Mouse (Mus musculus) hindlimb bud, embryonic 11.5 days (tissue): Measurements from ENCODE around the gene Grk4.

Experiments
- DNase-seq: peaks from one replicate; pipeline ENCODE4 v3.0.0-alpha.2; 2012; ENCODE audit warnings: low read depth, low spot score; ENCODE audit errors: extremely low spot score

Gene Grk4

DNA sequence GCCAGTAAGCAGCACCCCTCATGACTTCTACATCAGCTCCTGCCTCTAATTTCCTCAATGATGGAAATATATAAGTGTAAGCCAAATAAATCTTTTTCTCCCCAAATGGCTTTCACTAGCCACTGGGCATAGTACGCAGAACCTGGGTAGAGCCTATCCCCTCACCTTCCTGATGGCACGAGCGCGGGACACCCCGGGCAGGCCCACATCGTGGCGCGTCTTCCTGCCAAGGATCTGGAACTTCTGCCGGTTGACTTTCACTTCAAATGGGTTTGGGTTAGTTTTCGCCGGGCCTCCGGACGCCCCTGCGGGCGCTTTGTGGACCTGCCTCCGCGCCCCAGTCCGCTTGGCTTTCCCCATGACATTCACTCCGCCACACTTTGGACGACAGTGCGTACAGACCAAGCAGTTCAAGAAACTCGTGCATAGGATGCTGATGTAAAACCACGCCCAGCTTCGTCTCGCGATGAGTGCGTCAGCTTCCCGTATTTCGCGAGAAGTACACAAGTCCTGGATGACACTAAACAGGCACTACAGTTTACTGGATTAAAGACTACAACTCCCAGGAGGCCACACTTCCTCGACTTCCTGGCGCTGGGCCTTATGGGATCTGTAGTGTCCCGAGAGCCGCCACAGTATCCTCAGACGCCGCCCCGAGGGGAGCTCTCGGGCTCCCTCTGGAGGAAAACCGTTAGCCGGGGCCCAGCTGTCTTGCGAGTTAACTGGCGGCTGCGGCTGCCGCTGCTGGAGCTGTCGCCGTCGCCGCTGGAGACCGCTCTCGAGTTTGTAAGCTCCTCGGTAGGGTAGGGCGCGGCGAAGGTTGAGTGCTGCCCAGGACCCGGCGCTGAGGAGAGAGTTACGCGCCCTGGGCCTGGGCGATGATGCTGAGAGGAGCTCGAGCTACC is at the start of gene Grk4, which contains the start of gene Nop14:
TSS of gene Grk4 (plus strand) at position 694 of the 905 bp plus-strand sequence.
TSS of gene Nop14 (minus strand) at position 463 of the 905 bp plus-strand sequence.
- peak; percentile 100 for DNase-seq

DNA sequence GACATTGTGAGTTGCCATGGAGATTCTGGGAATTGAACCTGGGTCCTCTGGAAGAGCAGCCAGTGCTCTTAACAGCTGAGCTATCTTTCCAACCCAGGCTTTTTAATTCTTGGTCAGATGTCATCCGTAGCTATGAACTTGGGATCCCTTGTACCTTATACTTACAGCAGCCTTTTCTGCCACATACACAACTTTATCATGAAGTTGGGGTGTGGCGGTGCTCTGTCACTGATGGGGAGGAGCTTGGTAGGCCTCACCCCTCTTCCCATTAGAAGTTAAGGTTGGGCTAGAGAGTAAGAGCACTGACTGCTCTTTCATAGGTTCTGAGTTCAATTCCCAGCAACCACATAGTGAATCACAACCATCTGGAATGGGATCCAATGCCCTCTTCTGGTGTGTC is 27.2 kb upstream of the Grk4 start:
- no peak for DNase-seq

DNA sequence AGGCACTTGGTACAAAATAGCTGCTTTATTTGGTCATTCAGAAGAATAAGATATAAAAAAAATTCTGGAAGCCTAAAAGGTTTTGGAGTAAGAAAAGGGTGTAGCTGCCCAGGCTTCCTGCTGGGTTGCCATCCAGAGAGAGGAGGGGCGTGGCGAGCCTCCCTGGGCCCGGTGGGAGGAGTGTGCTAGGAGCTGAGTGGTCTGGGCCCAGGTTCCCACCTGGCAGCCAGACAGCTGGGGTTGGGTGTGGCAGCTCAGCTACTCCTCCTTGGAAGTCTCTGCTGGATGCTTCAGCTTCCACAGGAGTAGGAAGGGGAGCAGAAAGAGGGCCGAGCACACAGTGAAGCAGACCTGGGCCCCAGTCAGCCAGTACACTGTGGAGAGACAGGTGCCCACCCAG is 26.5 kb upstream of the Grk4 start:
- no peak for DNase-seq

DNA sequence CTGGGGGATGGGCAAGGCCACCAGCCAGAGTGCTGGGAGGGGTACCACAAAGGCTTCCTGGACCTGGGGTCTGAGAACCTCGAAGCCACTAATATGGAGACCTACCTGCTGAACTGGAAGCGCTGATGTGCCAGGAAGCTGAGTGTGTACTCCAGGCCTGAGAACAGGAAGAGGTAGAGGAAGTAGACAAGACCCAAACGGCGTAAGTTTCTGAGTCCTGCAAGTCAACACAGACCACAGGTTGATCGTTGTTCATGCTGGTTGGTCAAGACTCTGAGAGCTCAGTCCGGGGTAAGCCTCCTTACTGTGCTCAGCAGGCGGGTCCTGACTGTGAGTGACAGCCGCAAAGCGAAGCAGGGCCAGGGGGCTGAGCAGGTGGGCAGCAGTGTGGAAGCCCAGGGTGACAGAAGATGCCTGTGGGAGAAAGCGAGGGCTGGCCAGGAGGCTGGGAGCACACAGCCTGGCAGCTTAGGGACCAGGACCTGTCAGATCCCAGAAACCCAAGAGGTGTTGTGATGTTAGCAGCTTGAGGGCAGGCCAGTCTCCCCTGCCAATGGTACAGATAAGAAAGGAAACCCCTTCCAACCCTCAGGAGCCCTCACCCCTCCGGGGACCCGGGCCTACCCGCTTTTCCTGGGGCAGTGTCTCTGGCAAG is 25.3 kb upstream of the Grk4 start:
- DNase-seq, result no peak

DNA sequence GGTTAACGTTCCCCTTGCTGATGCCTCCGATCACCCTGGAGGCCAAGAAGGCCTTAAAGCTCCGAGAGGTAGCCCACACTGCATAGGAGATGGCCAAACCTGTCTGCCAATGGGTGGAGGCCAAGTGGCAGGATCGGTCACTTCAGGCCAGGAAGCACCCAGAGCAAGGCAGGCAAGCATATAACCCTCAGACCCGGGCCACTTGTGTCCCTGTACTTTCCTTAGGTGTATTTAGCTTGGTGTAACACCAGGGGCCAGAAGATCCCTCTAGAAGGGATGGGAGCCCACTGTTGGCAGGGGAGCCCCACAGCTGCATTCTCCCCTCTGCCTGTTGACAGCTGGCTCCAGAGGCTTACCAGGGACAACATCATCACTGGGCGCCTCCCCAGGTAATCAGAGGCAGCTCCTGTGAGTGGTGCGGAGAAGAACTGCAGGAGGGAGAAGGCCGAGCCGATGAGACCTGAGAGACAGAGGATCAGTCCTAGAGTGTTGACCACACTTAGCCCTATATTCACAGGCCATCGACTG is 24.4 kb upstream of the Grk4 start:
- no peak for DNase-seq

DNA sequence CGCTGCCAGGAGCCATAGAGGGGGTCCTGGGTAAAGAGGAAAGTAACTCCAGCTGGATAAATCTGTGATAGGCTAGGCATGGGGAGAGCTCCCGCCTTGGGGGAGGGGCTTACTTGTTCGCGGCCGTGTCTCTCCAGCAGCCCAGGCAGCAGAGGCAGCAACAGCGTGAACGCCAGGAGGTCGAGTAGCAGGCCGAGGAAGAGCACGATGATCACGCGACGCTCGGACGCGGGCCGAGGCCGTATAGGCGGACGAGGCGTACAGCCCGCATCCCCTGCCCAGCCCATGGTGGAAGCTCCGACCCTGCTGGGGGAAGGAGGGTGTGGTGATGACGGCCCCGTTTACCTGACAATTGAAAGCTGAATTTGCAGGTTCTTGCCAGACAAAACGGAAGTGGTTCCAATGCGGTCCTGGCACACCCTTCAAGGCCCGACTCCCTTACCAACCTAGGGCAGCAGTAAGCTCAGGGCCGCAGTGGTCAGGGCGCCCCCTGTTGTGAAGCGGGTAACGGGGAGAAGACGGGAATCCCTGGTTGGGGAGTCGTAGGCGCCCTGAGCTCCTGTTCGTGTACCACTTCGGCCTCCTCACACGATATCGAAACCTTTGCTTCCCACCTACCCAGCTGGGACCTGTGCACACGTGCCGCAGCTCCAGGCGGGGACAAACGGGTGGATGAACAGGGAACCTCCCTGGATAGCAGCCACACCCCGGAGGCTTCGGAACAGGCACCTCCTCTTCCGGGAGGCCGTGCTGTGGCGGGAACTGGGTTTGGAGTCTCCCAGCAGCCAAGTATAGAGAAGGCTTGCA is 23.5 kb upstream of the Grk4 start, which contains the start of gene Mfsd10:
TSS of gene Mfsd10 (minus strand) at position 732 of the 807 bp plus-strand sequence.
- no peak for DNase-seq

DNA sequence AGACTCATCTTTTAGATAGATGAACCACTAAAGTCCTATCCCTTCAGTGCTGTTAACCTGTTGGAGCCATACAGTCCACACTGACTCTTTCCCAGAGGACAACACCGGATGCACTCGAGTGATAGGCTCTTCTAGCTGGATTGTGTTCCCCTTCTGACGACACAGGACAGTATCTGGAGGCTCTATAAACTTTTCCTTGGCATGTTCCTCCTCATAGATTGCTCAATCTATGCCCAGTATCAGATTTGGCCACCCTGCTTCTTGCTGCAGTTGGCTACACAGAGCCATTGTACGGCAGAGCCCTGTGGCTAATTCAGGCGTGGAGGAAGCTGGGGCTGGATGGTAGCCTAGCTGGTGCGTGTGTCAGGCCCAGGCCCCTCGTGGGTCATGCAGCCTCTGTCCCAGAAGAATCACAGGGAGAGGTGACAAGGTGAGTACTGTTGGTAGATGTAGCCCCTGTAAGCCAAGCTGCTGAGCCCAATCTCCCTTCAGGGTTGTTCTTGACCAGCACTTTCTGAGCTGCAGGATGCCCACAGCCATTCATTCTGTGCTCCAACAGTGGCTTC is 22.5 kb upstream of the Grk4 start:
- no peak for DNase-seq

DNA sequence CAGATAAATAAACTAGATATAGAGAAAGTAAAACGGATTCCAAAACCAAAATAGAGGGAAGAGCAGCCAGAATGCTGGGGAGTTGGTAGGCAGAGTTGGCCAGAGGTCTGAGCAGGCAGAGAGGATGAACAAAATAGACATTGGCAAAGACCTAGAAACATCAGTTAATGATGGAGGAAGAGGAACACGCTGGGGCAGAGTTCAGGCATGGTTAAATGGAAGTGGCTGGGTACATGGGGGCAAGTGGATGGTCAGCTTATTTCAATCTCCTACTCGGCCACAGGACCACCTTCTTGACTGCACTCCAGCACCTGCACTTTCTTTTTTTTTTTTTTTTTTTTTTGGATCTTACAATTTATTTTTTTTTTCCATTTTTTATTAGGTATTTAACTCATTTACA is 18.2 kb upstream of the Grk4 start:
- no peak for DNase-seq

DNA sequence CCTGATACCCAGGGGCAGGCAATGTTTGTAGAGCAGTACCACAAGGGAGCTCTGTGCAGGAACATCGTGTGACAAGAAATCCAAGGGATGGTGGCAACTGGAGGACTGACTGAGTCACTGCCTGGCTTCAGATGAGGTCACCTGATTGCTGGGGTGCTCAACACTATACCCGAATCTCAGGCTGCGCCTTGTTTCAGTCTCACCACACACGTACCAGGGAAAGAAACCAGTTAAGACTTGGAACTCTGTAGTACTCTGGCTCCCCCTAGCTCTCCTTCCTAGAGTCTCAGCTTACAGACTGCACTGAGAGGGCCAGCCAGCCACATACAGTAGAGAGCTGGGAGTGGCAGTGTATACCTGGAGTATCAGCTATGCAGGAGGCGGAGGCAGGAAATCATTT is 17.2 kb upstream of the Grk4 start:
- DNase-seq, result no peak

DNA sequence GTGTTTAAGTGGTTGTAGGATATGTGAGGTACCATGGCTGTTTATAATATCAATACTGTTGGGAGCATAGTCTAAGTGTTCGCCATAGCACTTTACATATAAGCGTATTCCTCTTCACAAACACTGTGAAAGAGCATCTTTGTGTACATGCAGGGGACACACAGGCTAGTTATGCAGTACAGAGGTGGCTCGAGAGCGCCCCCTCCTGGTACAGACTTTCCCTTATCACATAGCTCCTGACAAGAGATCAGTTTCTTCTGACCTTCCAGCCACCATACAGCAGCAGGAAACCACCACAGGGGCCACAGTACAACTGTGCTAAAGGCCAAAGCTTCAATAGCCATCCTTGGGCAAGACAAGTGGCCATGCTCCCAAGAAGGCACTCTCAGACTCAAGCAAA is 12.6 kb upstream of the Grk4 start:
- DNase-seq, result no peak

DNA sequence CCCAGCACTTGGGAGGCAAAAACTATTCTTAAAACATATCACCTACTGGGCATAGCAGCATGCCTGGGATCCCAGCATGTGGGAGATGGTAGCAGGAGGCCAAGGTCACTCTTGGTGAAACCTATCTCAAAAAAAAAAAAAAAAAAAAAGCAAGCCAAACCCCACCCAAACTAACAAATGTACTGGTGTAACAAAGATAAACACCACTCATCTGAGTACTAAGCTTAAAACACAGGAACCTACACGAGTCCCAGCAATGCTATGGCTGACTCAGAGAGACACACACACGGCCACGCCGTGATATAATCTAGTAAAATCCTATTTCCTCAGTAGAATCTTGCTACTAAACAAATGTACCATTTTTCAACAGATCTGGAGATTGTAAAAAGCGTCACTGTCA is 7.2 kb upstream of the Grk4 start:
- no peak for DNase-seq

DNA sequence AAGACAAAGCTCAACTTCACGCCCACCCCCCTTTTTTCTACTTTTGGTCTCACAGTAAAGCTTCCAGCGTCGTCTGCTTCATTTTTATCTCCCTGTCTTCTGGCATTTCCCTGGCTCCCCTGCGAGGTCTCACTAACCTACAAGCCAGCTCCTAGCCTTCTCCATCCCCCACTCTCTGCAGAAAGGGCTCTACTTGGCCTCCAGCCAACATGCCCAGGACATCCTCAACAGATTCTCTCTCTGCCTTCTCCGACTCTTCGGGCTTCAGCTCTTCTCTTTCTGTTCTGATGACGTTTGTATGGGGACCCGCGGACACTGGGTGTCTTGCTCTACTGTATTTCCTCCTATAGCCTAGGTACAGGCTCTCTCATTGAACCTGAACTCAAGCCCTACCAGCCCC is 5.3 kb upstream of the Grk4 start:
- DNase-seq, result no peak

DNA sequence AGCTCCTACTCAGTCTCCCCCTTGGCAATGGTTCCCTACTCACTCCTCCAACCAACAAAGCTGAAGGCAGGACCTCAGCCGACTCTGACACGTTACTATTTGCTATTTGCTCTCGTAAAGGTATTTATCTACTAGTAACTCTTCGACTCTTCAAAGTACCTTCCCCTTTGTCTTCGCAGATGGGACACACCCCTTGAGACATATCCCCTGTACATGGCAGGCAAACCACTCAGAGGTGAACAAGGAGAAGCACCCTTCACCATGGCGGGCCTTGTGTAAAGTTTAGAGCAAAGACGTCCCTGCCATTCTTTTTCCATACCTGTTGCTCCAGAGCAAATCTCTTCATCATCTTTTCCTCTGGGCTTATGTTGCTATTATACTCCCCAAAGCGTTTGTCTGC is 2.6 kb upstream of the Grk4 start:
- DNase-seq, result no peak

DNA sequence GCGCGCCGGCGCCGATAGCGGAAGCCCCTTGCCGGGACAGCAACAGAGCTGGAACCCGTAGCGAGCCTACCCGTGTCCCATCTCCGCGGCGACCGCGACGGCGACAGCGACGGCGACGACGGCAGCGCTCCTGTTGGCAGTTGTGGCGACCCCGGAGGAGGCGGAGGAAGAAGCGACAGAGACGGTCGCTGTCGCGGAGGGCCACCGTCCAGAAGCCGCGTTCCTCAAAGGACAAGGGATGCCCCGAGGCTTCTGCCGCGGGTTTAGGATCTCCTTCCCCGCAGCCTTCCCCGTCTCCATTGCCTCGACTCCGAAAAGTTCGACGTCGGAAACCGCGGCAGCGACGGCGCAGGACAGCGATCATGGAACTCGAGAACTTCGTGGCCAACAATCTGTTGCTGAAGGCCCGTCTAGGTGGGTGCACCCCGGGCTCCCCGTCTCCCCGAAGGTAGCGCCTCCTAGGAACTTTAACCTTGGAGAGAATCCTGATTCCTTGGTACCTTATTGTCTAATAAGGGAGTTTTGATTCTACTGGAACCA is 482 bp downstream of the Grk4 start:
- no peak for DNase-seq

DNA sequence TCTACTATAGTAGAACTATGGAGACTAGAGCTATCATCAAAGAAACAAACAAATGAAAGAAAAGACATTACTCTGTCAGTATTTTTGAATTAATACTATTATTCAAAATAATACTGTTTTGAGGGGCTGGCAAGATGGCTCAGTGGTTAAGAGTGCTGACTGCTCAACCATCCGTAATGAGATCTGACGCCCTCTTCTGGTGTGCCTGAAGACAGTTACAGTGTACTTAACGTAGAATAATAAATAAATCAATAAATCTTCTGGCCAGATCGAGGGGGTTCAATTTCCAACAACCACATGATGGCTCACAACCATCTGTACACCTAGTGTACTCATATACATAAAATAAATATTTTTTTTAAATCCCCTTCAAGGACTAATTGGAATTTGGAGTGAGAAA is 1.7 kb downstream of the Grk4 start:
- DNase-seq, result no peak

DNA sequence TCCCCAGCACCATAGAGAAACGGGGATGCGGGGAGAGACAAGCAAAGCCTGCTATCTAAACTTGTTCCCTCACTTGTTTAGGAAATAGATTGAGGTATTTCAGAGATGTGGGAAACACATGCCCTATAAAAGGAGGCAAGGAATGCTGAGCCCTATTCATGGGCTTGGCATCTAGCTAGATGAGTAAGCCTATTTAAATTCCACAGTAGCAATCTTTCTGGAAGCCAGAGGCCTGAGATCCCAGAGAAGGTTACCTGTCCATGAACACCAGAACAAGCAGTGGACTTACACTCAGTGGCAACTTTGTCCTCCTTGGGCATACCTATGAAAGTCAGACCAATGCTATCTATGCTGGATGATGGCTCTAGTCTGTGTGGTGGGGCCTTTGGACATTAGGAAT is 3.1 kb downstream of the Grk4 start:
- no peak for DNase-seq

DNA sequence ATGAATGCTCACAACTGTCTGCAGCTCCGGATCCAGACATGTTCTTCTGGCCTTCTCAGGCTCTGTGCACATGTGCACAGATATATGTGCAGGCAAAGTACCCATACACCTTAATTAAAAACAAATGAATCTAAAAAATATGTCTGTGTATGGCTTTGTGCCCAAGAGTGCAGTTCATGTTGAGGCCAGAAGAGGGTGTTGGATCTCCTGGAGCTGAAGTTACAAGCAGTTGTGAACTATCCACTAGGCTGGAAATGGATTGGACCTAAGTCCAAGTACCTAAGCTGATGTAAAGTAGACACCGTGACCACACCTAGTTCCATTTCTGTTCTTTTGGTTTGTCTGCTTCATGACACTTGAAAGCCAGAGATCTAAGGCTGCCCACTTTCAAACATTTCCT is 9.3 kb downstream of the Grk4 start:
- no peak for DNase-seq

DNA sequence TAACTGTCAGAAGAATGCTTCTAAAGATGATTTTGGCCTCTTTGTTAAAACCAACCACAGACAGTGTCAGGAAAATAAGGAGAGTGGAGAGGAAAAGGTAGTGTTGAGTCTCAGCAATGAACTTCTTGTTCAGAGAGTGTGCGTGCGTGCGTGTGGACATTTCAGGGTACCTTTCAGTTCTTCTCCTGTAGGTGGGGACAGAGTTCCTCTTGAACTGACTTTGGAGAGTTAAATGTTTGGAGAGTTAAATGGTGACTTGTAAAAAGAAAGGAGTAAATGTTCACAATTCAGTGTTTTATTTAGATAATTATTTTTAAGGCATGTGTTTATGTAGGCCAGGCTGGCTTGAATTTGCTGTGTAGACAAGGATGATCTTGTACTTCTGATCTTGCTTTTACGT is 10.1 kb downstream of the Grk4 start:
- no peak for DNase-seq

DNA sequence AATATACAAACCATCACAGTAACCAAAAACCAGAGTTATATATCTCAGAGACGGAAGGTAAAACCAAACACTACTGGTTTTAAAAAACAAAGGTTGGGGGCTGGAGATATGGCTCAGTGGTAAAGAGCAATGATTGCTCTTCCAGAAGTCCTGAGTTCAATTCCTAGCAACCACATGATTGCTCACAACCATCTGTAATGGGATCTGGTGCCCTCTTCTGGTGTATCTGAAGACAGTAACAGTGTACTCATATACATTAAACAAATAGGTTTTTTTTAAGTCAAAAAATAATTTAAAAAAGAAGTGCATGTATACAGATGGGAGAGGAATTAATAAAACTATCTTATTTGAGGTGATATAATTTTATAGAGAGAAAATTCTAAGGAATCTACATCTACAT is 29.7 kb downstream of the Grk4 start:
- no peak for DNase-seq

DNA sequence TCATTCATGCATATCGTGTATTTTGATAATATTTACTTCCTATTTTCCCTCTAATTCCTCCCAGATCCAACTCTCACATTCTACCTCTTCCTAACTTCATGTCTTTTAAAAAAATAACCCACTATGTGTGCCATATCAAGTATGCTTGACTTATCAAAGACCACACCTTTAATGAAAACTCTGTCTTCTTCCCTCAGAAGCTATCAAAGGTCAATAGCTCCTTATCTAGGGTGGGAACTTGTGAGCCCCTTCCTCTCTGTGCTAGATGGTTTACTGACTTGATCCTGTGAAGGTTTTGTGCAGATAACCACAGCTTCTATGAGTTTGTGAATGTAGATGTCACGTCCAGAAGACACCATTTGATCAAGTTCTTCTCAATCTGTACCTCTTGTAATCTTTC is 32.6 kb downstream of the Grk4 start:
- no peak for DNase-seq

DNA sequence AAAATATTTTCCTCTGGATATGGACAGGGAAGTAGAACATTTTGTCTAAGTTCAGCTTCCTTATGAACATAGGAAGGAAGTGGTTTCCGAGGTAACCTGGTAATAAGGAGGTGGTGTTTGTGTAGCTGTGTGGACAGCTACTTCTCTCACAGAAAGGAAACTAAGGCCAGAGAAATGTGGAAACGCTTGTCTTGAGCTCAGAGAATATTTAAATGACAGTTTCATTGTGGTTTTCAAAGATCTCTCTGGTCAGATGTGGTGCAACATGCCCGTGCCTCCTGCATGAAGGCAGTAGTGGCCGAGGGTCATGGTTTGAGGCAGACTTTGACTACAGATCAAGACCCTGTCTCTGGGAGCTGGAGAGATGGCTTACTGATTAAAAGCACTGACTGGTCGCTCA is 35.3 kb downstream of the Grk4 start:
- no peak for DNase-seq
